Mouse (Mus musculus) layer of hippocampus, postnatal 10 days (tissue): ENCODE data around the gene 1700093K21Rik. TPM values are rescaled to one million over a fixed set of nuclear protein-coding genes. Genes with fewer than 3 reads are reported as not detected.
"Not testable (repeated sequence)": the region's sequence is repeated elsewhere in the genome, so short reads cannot be mapped to it uniquely, and the experiment has no call there.

ENCODE experiments used
- DNase-seq, 2 experiments: peaks; one replicate each; pipeline ENCODE4 v3.0.0; 2021; ENCODE audit warnings: low spot score in 2 of 2
- long read RNA-seq: library from polyadenylated mRNA; stranded (forward); transcript quantifications from one replicate; pipeline ENCODE4 v2.0.0, GENCODE M21; 2023
- microRNA-seq, 2 experiments: library from miRNA; unstranded; fragments of <30 nt; microRNA quantifications; one replicate each; pipeline ENCODE4 v1.2.0; 2021
- total RNA-seq, 2 experiments: library from RNA; stranded (reverse); gene quantifications; 2 replicates each; pipeline ENCODE4 v1.2.3; 2021

The 1700093K21Rik gene
- total RNA-seq: 1 to 10 TPM in 1 of 2 experiments, under 1 TPM in 1; 0.25 to 1.2 TPM
- long read RNA-seq: 0 reads

GRCm38 (mm10) chr11:23520473-23521205, at the start of gene 1700093K21Rik:
1700093K21Rik (minus strand) TSS chr11:23521155.
- no peak for DNase-seq

- no peak for DNase-seq
These were observed 49.2 kb upstream of the 1700093K21Rik start for GRCm38 (mm10) chr11:23570130-23570529.

GRCm38 (mm10) chr11:23565761-23566160, 44.8 kb upstream of the 1700093K21Rik start:
- peak; percentile 85 to 86 for DNase-seq

- DNase-seq: no peak
These were observed 36.2 kb upstream of the 1700093K21Rik start for GRCm38 (mm10) chr11:23557039-23557630.

- no peak for DNase-seq
These were observed 16.5 kb upstream of the 1700093K21Rik start for GRCm38 (mm10) chr11:23537446-23537845.

GRCm38 (mm10) chr11:23518981-23519380, 2.0 kb downstream of the 1700093K21Rik start:
- DNase-seq: no peak

GRCm38 (mm10) chr11:23515315-23515714, 5.6 kb downstream of the 1700093K21Rik start:
- DNase-seq: no peak

- not testable (repeated sequence) for DNase-seq
These were observed 6.2 kb downstream of the 1700093K21Rik start for GRCm38 (mm10) chr11:23514785-23515184.

- not testable (repeated sequence) for DNase-seq
These were observed 16.2 kb downstream of the 1700093K21Rik start for GRCm38 (mm10) chr11:23504801-23505200.

- no peak for DNase-seq
These were observed 22.3 kb downstream of the 1700093K21Rik start for GRCm38 (mm10) chr11:23498609-23499008.

GRCm38 (mm10) chr11:23497718-23498509, 23.0 kb downstream of the 1700093K21Rik start, which contains the start of gene Ahsa2:
Ahsa2 (minus strand) TSS chr11:23498030.
- DNase-seq: peak; percentile 95 to 97

- DNase-seq: peak; percentile 72 to 77
These were observed 23.6 kb downstream of the 1700093K21Rik start for GRCm38 (mm10) chr11:23497335-23497717.

- DNase-seq: peak in 1 of 2 experiments; percentile 19
These were observed 24.3 kb downstream of the 1700093K21Rik start for GRCm38 (mm10) chr11:23496661-23497060.

- DNase-seq: no peak
These were observed 25.7 kb downstream of the 1700093K21Rik start for GRCm38 (mm10) chr11:23495231-23495630.

- no peak for DNase-seq
These were observed 28.7 kb downstream of the 1700093K21Rik start for GRCm38 (mm10) chr11:23492048-23492790.

GRCm38 (mm10) chr11:23489955-23490354, 31.0 kb downstream of the 1700093K21Rik start:
- no peak for DNase-seq

Small RNAs within 50 kb of the gene (microRNA-seq; reads per million reads assigned to microRNA genes)
- gene Gm47279: 0 reads per million in 2 experiments

Other genes starting within 250 kb of the 1700093K21Rik start
- gene Usp34, start 214.3 kb downstream of the 1700093K21Rik start, total RNA-seq: 100 to 1,000 TPM; 114 to 120 TPM
- 10 to 100 TPM; 68.8 to 69.4 TPM for gene Ahsa2, start 23.1 kb downstream of the 1700093K21Rik start, total RNA-seq
- 10 to 100 TPM; 66.0 to 69.2 TPM for gene 0610010F05Rik, start 112.5 kb upstream of the 1700093K21Rik start, total RNA-seq
- 10 to 100 TPM; 13.7 to 21.0 TPM for gene Pus10, start 144.5 kb upstream of the 1700093K21Rik start, total RNA-seq
- gene Pex13, start 144.8 kb upstream of the 1700093K21Rik start, total RNA-seq: 10 to 100 TPM; 23.6 to 25.9 TPM
- 1 to 10 TPM; 3.1 to 4.1 TPM for gene Rel, start 249.8 kb upstream of the 1700093K21Rik start, total RNA-seq